In genomic region chr6:90780532-90780931, GRCm38 (mm10) we compare ENCODE assay signal across 18 mouse cellular contexts.
DNase-seq lines count a peak whose midpoint lies in the region; ATAC-seq lines count a peak whose summit lies in the region.
"Had no signal": no experiment of that assay in that cellular context is flagged by ENCODE, and none has a peak within 500 bp of the region (broad histone marks: within the 10 kb centered on the region; RNA-seq: fewer than 3 reads in every experiment).

No protein-coding gene starts in this region.

- H3K4me3 ChIP-seq in neural tube, embryonic 11.5 days (ENCODE audit: low read depth, low read length), result peak overlapping the region; percentile 29
- H3K4me3 ChIP-seq in hindbrain, embryonic 11.5 days (ENCODE audit: low read depth, low read length), result peak overlapping the region; percentile 38
- peak overlapping the region; percentile 33 for H3K4me3 ChIP-seq in midbrain, embryonic 12.5 days
- H3K4me3 ChIP-seq in neural tube, embryonic 15.5 days (replicated peaks), result no peak overlapping the region
- H3K4me3 ChIP-seq: erythroblast, embryonic 14.5 days; heart, embryonic 12.5 days; liver, embryonic 15.5 days had no signal

- no peak for ATAC-seq in neural tube, embryonic 11.5 days (ENCODE audit: insufficient read depth, low FRiP score, low TSS enrichment)
- no peak for ATAC-seq in hindbrain, embryonic 11.5 days (ENCODE audit: low FRiP score)
- no peak for ATAC-seq in midbrain, embryonic 12.5 days (ENCODE audit: low FRiP score, low read depth)
- ATAC-seq in neural tube, embryonic 15.5 days (ENCODE audit: low FRiP score), result no peak
- ATAC-seq: Patski had no signal

- peaks cover 29% of the 10 kb centered on the region for H3K4me1 ChIP-seq in neural tube, embryonic 11.5 days (ENCODE audit: control insufficient read depth, insufficient read depth, low read length)
- peaks cover 16% of the 10 kb centered on the region for H3K4me1 ChIP-seq in hindbrain, embryonic 11.5 days (replicated peaks; ENCODE audit: control insufficient read depth, insufficient read depth, low read length)
- peaks cover 69% of the 10 kb centered on the region for H3K4me1 ChIP-seq in midbrain, embryonic 12.5 days
- H3K4me1 ChIP-seq in neural tube, embryonic 15.5 days, result peaks cover 66% of the 10 kb centered on the region

- no peak for DNase-seq in neural tube, embryonic 11.5 days (ENCODE audit: low spot score)
- DNase-seq in neural tube, embryonic 10.5 days (ENCODE audit: extremely low spot score, low spot score), result no peak
- no peak for DNase-seq in hindbrain, embryonic 11.5 days (ENCODE audit: low spot score)
- no peak for DNase-seq in thymus, postnatal 25 days
- no peak for DNase-seq in ovary, postnatal 10 days (ENCODE audit: low spot score)
- no peak for DNase-seq in embryo, embryonic 10 days (ENCODE audit: low spot score)
- DNase-seq: cerebellum, adult 2 months; heart, postnatal 4 days; kidney, adult 18-20 months; kidney, postnatal 36 days; lung, postnatal 14 days; right cerebral cortex, adult 18-20 months had no signal

- no peak overlapping the region for H3K9ac ChIP-seq in neural tube, embryonic 11.5 days (ENCODE audit: low read length)
- H3K9ac ChIP-seq in hindbrain, embryonic 11.5 days (ENCODE audit: low read depth, low read length), result 0 out of 2 replicates have a peak overlapping the region, but pooled peaks have one; percentile 81
- H3K9ac ChIP-seq in midbrain, embryonic 12.5 days (replicated peaks), result peak overlapping the region; percentile 38; the same call in 1 of the 2 replicates
- H3K9ac ChIP-seq in neural tube, embryonic 15.5 days (replicated peaks), result no peak overlapping the region
- H3K9ac ChIP-seq: heart, embryonic 12.5 days; liver, embryonic 15.5 days had no signal

- 68% methylated on average over 2 of the region's 2 CpGs for WGBS in neural tube, embryonic 11.5 days
- WGBS in hindbrain, embryonic 11.5 days, result 54% methylated on average over 2 of the region's 2 CpGs
- 39% methylated on average over 2 of the region's 2 CpGs for WGBS in midbrain, embryonic 12.5 days
- WGBS in neural tube, embryonic 15.5 days, result 35% methylated on average over 2 of the region's 2 CpGs

- H3K27ac ChIP-seq in neural tube, embryonic 11.5 days (ENCODE audit: low read depth, low read length), result no peak overlapping the region
- no peak overlapping the region for H3K27ac ChIP-seq in hindbrain, embryonic 11.5 days (ENCODE audit: low read depth, low read length)
- H3K27ac ChIP-seq in midbrain, embryonic 12.5 days (replicated peaks), result peak overlapping the region; percentile 97
- H3K27ac ChIP-seq in neural tube, embryonic 15.5 days (replicated peaks), result peak overlapping the region; percentile 92
- H3K27ac ChIP-seq: liver, embryonic 15.5 days had no signal

- no peaks in the 10 kb centered on the region for H3K36me3 ChIP-seq in neural tube, embryonic 11.5 days (ENCODE audit: control insufficient read depth, insufficient read depth, low read length)
- no peaks in the 10 kb centered on the region for H3K36me3 ChIP-seq in hindbrain, embryonic 11.5 days (ENCODE audit: control insufficient read depth, insufficient read depth, low read length)
- peaks cover 23% of the 10 kb centered on the region for H3K36me3 ChIP-seq in midbrain, embryonic 12.5 days
- H3K36me3 ChIP-seq in neural tube, embryonic 15.5 days, result no peaks in the 10 kb centered on the region
- H3K36me3 ChIP-seq: heart, embryonic 12.5 days; liver, embryonic 15.5 days had no signal

- no peaks in the 10 kb centered on the region for H3K27me3 ChIP-seq in neural tube, embryonic 11.5 days (ENCODE audit: control insufficient read depth, insufficient read depth, low read length)
- H3K27me3 ChIP-seq in hindbrain, embryonic 11.5 days (ENCODE audit: control insufficient read depth, insufficient read depth, low read length), result no peaks in the 10 kb centered on the region
- H3K27me3 ChIP-seq in midbrain, embryonic 12.5 days, result no peaks in the 10 kb centered on the region
- no peaks in the 10 kb centered on the region for H3K27me3 ChIP-seq in neural tube, embryonic 15.5 days (replicated peaks)
- H3K27me3 ChIP-seq: heart, embryonic 12.5 days; liver, embryonic 15.5 days; Patski had no signal

- H3K4me2 ChIP-seq in neural tube, embryonic 11.5 days (ENCODE audit: low read depth), result peak overlapping the region; percentile 69
- H3K4me2 ChIP-seq in hindbrain, embryonic 11.5 days (replicated peaks; ENCODE audit: low read depth, low read length), result peak overlapping the region; percentile 64
- peak overlapping the region; percentile 65 for H3K4me2 ChIP-seq in midbrain, embryonic 12.5 days (replicated peaks)
- H3K4me2 ChIP-seq in neural tube, embryonic 15.5 days, result peak overlapping the region; percentile 40
- H3K4me2 ChIP-seq: heart, embryonic 12.5 days; liver, embryonic 15.5 days had no signal

- no peaks in the 10 kb centered on the region for H3K9me3 ChIP-seq in neural tube, embryonic 11.5 days (ENCODE audit: control insufficient read depth, low read length)
- no peaks in the 10 kb centered on the region for H3K9me3 ChIP-seq in hindbrain, embryonic 11.5 days (ENCODE audit: control insufficient read depth, low read length)
- H3K9me3 ChIP-seq in midbrain, embryonic 12.5 days, result no peaks in the 10 kb centered on the region
- H3K9me3 ChIP-seq in neural tube, embryonic 15.5 days (replicated peaks), result no peaks in the 10 kb centered on the region
- H3K9me3 ChIP-seq: heart, embryonic 12.5 days; liver, embryonic 15.5 days had no signal

Comparison
In these comparisons a context has a peak if more than half of its experiments do, and no peak if none do; other contexts are left out.
1. H3K27ac ChIP-seq: peak in midbrain, embryonic 12.5 days (single experiment) and neural tube, embryonic 15.5 days (single experiment); none in neural tube, embryonic 11.5 days (single experiment) and hindbrain, embryonic 11.5 days (single experiment).
2. H3K9ac ChIP-seq: peak in hindbrain, embryonic 11.5 days (single experiment) and midbrain, embryonic 12.5 days (single experiment); none in neural tube, embryonic 11.5 days (single experiment) and neural tube, embryonic 15.5 days (single experiment).
3. Peak in every context shown above with its lines, with median percentiles within 50 percentile points of each other: H3K4me2 ChIP-seq.